Mouse (Mus musculus) 3134 (cell line): ENCODE results near the gene Zscan4e.
"Not testable (repeated sequence)": the region's sequence is repeated elsewhere in the genome, so short reads cannot be mapped to it uniquely, and the experiment has no call there.

Source experiments
- DNase-seq: peaks from one replicate; pipeline ENCODE4 v3.0.0-alpha.2; 2011; ENCODE audit warnings: low spot score; ENCODE audit not compliant: insufficient read length; ENCODE audit errors: extremely low read depth

Zscan4e gene

GRCm38 (mm10) chr7:11310582-11310981 lies at the start of gene Zscan4e:
TSS of gene Zscan4e (minus strand) at chr7:11310682.
- not testable (repeated sequence) for DNase-seq
